Mouse (Mus musculus) ES-Bruce4 (cell line): ENCODE measurements at regions not wholly inside any gene's neighbourhood (a gene's known extent, or its start where the extent isn't known, plus 50 kb on each side); places are given as distances from the start of the nearest gene placed in this dataset.

Source experiments
- H3K27ac ChIP-seq: 2 replicates; pipeline ENCODE4 v1.5.1; 2012; ENCODE audit warnings: low read length, inconsistent platforms; ENCODE audit not compliant: insufficient read depth
- H3K27me3 ChIP-seq: 2 replicates; pipeline ENCODE4 v1.6.1; 2012; ENCODE audit warnings: mild to moderate bottlenecking, low read length, inconsistent platforms; ENCODE audit not compliant: control insufficient read depth, poor library complexity, insufficient read depth, severe bottlenecking
- H3K36me3 ChIP-seq: 2 replicates; pipeline ENCODE4 v1.6.1; 2012; ENCODE audit warnings: inconsistent platforms, mild to moderate bottlenecking, low read length, moderate library complexity; ENCODE audit not compliant: control insufficient read depth, poor library complexity, insufficient read depth, severe bottlenecking
- H3K4me1 ChIP-seq: one replicate; pipeline ENCODE4 v1.8.1; 2011; ENCODE audit warnings: low read length; ENCODE audit not compliant: control insufficient read depth, insufficient read depth
- H3K4me3 ChIP-seq: 2 replicates; pipeline ENCODE4 v1.5.1; 2011; ENCODE audit warnings: low read depth, mild to moderate bottlenecking, low read length
- H3K9ac ChIP-seq: 2 replicates; pipeline ENCODE4 v1.6.1; 2012; ENCODE audit warnings: low read depth, mild to moderate bottlenecking, inconsistent platforms; ENCODE audit not compliant: poor library complexity, severe bottlenecking
- H3K9me3 ChIP-seq: replicated peaks from 2 replicates; pipeline ENCODE4 v1.6.1; 2012; ENCODE audit warnings: mild to moderate bottlenecking, low read length, inconsistent platforms; ENCODE audit not compliant: control insufficient read depth, poor library complexity, insufficient read depth, severe bottlenecking
- CTCF ChIP-seq: IDR thresholded peaks from one replicate; pipeline ENCODE4 v1.8.1; 2011; ENCODE audit warnings: low read depth, low read length
- EP300 ChIP-seq: IDR thresholded peaks from 2 replicates; pipeline ENCODE4 v1.6.1; 2011; ENCODE audit warnings: low read depth, low read length; ENCODE audit not compliant: insufficient read depth
- POLR2A ChIP-seq: IDR thresholded peaks from one replicate; pipeline ENCODE4 v1.8.1; 2011; ENCODE audit warnings: low read length; ENCODE audit not compliant: insufficient read depth

GRCm38 (mm10) chr1:79379736-79380135 is 60.2 kb downstream of the Scg2 start:
- no peak overlapping the region for H3K4me3 ChIP-seq
- no peak overlapping the region for H3K9ac ChIP-seq
- H3K4me1 ChIP-seq, result no peaks in the 10 kb centered on the region
- no peak overlapping the region for H3K27ac ChIP-seq
- H3K36me3 ChIP-seq, result no peaks in the 10 kb centered on the region
- no peak for TF ChIP-seq EP300
- TF ChIP-seq POLR2A, result no peak
- no peak for TF ChIP-seq CTCF
- no peaks in the 10 kb centered on the region for H3K27me3 ChIP-seq
- H3K9me3 ChIP-seq, result no peaks in the 10 kb centered on the region

- Histone ChIP-seq H3K36me3 (no peaks in the 10 kb centered on the region), H3K9ac (no peak overlapping the region), H3K27ac (no peak overlapping the region), H3K4me3 (no peak overlapping the region), H3K9me3 (no peaks in the 10 kb centered on the region), H3K27me3 (no peaks in the 10 kb centered on the region), H3K4me1 (no peaks in the 10 kb centered on the region)
- no peak for TF ChIP-seq POLR2A
- TF ChIP-seq CTCF, result no peak
- no peak for TF ChIP-seq EP300
Observed at GRCm38 (mm10) chr1:79374811-79375210, 65.1 kb downstream of the Scg2 start.

GRCm38 (mm10) chr1:79357291-79358045 is 82.5 kb downstream of the Scg2 start:
- H3K9me3 ChIP-seq, result no peaks in the 10 kb centered on the region
- no peak overlapping the region for H3K9ac ChIP-seq
- no peaks in the 10 kb centered on the region for H3K36me3 ChIP-seq
- no peaks in the 10 kb centered on the region for H3K27me3 ChIP-seq
- TF ChIP-seq EP300 (no peak), CTCF (no peak), POLR2A (no peak)
- no peak overlapping the region for H3K27ac ChIP-seq
- H3K4me1 ChIP-seq, result no peaks in the 10 kb centered on the region
- H3K4me3 ChIP-seq, result no peak overlapping the region

GRCm38 (mm10) chr1:79346511-79346910 is 93.4 kb downstream of the Scg2 start:
- Histone ChIP-seq H3K27me3 (no peaks in the 10 kb centered on the region), H3K9me3 (no peaks in the 10 kb centered on the region), H3K9ac (no peak overlapping the region), H3K4me1 (no peaks in the 10 kb centered on the region), H3K27ac (no peak overlapping the region), H3K4me3 (no peak overlapping the region), H3K36me3 (no peaks in the 10 kb centered on the region)
- no peak for TF ChIP-seq POLR2A
- TF ChIP-seq EP300, result no peak
- no peak for TF ChIP-seq CTCF

GRCm38 (mm10) chr1:79335480-79336114 is 104.3 kb downstream of the Scg2 start:
- no peaks in the 10 kb centered on the region for H3K4me1 ChIP-seq
- H3K27ac ChIP-seq, result no peak overlapping the region
- TF ChIP-seq POLR2A, result no peak
- no peak for TF ChIP-seq EP300
- no peak for TF ChIP-seq CTCF
- H3K9me3 ChIP-seq, result no peaks in the 10 kb centered on the region
- H3K36me3 ChIP-seq, result no peaks in the 10 kb centered on the region
- H3K27me3 ChIP-seq, result no peaks in the 10 kb centered on the region
- no peak overlapping the region for H3K9ac ChIP-seq
- no peak overlapping the region for H3K4me3 ChIP-seq

GRCm38 (mm10) chr1:79317194-79317593 is 122.7 kb downstream of the Scg2 start:
- Histone ChIP-seq H3K36me3 (no peaks in the 10 kb centered on the region), H3K9me3 (no peaks in the 10 kb centered on the region), H3K4me3 (no peak overlapping the region), H3K27ac (no peak overlapping the region), H3K4me1 (no peaks in the 10 kb centered on the region), H3K27me3 (no peaks in the 10 kb centered on the region), H3K9ac (no peak overlapping the region)
- no peak for TF ChIP-seq EP300
- no peak for TF ChIP-seq POLR2A
- no peak for TF ChIP-seq CTCF
